Mouse (Mus musculus): ENCODE measurements at regions not wholly inside any gene's neighbourhood (a gene's known extent, or its start where the extent isn't known, plus 50 kb on each side); places are given as distances from the start of the nearest gene placed in this dataset.
A peak's percentile ranks its signal among the peaks of the same experiment; 100 is the strongest.

DNA sequence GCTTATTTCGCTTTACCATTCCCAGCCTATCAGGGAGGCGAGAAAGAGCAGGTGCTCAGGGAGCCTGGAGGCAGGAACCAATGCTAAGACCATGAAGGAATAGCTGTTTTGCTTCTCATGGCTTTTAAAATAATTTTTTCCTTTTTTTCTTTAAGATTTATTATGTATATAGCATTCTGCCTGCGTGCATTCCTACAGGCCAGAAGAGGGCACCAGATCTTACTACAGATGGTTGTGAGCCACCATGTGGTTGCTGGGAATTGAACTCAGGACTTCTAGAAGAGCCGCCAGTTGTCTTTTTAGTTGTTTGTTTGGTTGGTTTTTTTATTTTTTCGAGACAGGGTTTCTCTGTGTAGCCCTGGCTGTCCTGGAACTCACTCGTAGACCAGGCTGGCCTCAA is 113.6 kb upstream of the Armc2 start:
- no peak for DNase-seq (ENCODE audit: low read depth)

DNA sequence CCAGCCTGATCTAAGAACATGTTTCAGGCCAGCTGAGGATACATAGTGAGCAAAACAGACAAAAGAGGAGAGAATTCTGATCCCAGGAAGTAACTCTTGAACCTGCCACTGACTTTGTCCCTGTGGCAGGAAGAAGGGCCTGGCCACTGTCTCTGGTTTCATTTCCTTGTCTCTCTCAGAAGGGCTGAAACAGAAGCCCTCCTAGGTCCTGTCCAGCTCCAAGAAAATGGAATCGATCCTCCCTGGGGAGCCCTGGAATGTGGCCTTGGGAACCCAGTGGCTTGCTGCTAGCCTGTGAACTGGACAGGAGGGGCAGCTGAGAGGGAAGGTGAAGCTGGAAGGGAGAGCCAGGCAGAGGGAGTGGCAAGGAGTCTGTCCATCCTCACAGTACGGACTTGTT is 113.1 kb upstream of the Armc2 start:
- no peak for DNase-seq (ENCODE audit: low read depth)

DNA sequence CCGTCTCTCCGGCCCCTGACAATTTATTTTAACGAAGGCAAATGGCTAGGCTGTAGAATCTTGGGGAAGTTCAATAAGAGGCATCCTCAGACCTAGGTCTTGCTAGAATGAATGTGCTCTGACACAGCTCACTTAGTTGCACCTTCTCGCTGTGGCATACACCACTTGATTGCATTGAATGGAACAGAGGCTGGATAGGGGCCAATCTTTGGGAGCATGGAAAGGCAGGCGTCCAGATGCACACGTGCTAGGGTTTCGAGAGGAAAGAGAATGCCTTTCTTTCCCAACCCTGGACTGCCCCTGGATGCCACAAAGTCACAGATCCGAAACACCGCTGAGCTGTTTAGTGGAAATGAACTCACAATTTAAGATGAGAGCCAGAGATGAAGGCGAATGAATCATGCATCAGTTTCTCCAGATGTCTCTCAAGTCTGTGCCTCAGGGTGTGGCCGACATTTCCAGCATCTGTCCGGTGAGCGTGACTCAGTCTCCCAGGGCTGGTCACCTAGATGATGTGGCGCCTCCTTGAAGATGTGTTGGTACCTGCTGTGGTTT is 109.7 kb upstream of the Armc2 start:
- peak; percentile 27 for DNase-seq (ENCODE audit: low read depth)

DNA sequence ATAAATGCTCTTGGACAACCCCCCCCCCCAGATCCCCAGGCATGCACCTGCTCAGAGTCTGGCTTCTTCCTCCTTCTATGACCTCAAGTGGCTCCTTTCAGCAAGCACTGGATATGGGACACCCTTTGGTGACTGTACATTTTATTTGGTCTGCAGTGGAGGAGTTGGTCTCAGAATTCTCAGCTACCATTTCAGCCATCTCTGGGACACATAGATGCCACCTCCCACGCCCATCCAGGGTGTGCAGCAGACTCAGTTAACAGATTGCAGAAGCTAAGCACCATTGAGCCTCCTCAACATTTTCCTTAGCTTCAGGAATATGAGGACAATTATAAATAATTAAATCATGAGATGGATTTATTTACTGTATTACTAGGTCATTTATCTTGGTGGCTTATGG is 108.6 kb upstream of the Armc2 start:
- DNase-seq (ENCODE audit: low read depth) = no peak

DNA sequence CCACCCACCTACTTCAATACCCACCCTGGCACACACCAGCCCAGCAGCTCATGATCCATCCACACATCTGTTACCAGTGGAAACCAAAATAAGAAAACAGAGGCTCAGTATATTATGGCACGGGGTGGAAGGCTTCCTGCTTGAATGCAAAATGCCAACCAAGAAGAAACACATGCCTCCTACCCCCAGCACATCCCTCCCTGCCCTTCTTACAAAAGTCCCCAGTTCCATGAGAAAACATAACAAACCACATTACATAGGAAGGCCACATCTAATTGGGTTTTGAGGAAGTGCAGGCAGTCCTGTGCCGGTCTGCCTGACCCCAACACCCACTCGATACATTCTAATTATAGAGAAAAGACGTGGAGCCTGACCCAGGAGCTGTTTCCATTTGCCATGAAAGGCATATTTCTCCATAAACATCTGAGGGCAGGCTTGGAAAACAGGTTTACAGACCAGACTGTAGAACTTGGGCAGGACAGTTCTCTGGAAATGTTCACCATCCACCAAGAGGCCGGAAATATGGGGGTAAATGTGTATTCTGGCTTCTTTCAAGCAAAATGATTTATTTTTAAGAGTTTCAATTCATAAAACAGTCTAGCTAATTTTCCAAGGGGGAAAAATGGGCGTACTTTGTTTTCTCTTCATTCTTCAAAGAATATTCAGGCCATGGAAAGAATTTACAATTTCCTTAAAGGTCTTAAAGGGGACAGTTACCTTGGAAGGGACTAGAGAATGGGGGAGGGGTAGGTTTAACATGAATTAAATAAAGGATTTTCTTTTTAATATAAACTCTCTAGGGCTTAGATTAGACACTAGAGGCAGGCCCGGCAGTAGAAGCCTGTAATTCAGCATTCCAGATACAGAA is 104.8 kb upstream of the Armc2 start:
- no peak for DNase-seq (ENCODE audit: low read depth)

DNA sequence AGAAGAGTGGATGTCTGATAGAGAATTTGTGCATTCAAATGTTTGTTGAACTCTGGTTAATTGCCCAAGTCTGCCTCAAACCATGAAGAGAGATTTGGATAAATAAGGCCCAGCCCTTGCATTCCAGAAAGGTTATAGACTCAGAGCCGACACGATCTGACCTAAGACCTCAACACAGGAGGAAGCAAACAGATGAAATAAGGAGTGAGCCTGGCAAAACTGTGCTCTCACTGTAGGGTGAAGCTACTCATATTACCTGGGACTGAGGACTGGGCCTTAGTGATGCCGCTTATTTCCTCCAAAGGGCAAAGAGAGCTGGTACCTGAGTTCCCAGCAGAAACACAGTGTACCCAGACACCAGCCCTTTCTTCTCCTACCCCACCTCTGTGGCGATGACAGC is 103.7 kb upstream of the Armc2 start:
- no peak for DNase-seq (ENCODE audit: low read depth)

DNA sequence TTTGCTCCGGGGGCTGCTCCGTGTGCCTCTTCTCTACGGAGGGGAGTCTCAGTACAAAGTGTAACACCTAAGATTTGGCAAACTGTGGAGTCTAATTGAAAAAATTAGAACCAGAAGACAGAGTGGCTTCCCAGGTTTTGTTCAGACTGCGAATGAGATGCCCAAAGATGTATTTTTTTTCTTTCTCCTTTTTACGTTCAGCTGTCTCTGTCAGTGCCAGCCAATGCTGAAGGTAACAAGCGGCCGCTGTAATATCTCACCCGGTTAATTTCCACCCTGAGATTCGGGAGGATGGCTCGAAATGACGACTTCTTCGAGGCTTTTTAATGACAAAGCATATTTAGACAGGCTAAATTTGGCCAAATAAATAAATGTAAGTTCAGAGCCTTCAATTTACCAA is 101.1 kb upstream of the Armc2 start:
- no peak for DNase-seq (ENCODE audit: low read depth)

DNA sequence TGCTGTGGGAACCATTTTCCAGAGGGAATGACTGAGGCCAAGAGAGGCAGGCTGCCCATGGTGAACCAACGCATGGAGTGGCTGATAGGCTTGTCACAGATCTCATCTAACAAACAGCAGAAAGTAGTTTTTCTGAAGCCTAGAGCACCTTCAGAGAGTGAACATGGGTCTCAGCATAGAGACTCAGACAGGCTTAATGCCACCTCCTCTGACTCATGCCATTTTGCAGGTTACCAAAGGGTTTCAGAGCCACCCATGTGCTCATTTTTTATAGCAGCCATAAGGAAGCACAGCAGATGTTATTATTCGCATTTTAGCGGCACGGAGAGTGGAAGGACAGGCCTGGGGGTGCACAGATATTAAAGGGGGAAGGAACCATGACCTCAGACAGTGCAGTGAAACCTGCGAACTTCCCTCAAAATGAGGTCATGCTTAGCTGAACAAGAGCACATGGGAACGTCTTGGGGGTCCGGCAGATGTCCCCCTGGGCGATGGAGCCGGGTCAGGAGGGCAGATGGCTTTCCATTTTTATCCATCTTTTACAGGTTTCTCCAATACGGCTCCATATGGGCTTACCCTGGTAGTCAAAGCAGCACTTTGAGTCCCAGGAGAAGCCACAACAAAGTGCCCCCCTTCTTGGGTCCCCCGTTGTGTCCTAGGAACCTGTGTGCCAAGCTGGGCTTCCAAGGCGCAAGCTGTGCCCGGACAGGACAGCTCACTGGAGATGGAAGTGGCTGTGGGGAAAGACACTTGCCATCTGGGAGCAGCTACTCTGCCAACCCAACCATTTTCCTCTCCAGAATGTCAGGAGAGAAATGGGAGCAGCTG is 100.3 kb upstream of the Armc2 start:
- DNase-seq (ENCODE audit: low read depth) = no peak

DNA sequence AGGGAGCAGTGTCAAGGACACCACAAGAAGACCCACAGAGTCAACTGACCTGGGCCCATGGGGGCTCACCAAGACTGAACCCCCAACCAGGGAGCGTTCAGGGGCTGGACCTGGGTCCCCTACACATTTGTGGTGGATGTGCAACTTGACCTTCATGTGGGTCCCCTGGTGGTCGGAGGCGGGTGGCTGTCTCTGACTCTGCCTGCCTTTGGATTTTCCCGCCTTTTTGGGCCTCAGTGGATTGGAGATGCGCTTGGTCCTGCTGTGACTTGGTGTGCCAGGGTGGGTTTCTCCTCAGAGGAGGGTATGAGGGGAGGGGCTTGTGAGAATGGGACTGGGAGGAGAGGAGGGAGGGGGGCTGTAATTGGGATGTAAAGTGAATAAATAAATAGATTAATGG is 99.3 kb upstream of the Armc2 start:
- DNase-seq (ENCODE audit: low read depth) = no peak

DNA sequence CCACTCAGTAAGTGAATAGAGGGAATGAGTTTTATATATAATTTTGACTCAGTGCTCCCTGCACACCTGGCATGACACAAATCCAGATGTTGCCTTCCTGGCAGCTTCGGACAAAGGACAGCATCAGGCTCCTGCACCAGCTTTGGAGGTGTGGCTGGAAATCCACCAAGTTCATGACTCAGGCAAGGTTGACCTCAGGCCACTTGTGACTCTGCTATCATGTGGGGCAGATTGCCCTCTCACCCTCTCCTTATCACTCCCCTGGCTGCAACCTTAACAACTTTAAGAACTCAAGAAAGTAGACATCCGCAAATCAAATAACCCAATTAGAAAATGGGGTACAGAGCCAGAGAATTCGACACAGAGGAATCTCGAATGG is 97.7 kb upstream of the Armc2 start:
- DNase-seq (ENCODE audit: low read depth) = no peak

DNA sequence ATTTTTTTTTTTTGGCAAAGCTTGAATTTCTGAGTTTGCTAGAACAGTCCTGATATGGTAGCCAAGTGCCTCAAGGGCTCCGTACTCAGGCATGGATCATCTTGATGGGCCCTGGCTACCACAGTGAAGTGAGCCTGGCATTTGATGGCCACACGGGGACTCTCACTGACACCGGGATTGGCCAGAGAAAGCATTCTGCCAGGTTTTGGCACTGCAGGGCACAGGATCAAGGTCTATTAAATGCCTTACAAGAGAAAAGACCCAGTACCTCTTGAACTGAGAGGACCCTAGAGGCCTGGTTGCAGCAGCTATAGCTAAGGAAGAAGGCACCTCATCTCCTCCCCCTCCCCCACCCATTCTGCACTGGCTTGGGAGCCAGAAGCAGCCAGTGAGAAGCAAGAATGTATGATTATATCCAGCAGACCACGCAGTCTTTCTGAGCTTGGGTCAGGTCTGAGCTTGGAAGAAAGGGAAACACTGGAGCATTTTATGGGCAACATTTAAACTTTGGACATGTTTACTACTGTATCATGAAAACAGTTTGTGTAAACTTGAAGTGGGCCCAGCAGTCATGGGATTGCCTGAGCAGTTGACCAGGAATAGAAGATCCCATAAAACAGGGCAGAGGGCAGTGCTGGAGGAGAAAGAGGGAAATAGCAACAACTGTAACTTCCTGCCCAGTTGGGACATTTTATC is 97.1 kb upstream of the Armc2 start:
- no peak for DNase-seq (ENCODE audit: low read depth)

DNA sequence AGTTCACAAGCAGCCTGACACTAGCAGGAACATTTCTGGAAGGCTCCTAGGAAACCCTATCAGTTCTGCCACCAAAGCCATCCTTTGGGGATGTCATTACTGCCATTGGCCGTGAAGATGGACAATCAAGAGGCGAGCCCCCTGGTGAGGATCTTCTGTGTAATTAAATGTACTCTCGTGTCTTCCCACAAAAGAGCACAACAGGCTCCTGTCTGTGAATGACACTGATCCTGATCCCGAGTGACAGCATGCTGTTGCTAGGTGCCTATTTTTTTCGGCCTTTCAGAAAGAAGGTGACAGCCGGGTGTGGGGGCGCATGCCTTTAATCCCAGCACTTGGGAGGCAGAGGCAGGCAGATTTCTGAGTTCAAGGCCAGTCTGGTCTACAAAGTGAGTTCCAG is 92.5 kb upstream of the Armc2 start:
- DNase-seq (ENCODE audit: low read depth) = no peak

DNA sequence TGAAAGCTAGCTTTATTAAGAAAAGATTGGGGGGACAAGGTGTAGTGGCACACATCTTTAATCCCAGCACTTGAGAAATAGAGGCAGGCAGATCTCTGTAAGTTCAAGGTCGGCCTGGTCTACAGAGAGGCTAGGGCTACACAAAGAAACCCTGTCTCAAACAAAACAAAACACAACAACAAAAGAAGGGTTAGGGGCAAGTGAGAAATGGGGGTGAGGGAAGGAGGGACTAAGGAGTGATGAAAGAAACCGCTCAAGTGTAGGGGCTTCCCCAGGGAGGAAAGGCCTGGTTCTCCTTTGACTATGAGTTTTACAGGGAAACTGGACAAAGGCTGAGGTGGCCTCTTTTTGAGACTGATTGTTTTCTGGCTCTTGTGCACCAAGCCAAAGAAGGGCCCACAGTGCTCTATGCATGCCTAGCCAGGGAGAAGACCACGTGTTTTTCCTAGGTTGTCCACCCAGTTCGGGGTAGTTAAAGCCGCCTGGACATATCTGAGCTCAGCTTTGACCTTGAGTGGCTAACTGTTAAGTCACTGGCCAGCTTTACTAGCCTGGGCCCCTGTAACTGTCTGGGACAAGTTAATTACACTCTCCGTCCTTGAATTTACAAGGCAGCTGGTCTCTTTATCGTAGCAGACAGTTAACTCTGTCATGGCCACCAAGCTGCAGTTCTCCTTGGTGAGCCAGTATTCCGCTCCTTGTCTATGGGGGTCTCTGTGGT is 90.2 kb upstream of the Armc2 start:
- DNase-seq (ENCODE audit: low read depth) = no peak

DNA sequence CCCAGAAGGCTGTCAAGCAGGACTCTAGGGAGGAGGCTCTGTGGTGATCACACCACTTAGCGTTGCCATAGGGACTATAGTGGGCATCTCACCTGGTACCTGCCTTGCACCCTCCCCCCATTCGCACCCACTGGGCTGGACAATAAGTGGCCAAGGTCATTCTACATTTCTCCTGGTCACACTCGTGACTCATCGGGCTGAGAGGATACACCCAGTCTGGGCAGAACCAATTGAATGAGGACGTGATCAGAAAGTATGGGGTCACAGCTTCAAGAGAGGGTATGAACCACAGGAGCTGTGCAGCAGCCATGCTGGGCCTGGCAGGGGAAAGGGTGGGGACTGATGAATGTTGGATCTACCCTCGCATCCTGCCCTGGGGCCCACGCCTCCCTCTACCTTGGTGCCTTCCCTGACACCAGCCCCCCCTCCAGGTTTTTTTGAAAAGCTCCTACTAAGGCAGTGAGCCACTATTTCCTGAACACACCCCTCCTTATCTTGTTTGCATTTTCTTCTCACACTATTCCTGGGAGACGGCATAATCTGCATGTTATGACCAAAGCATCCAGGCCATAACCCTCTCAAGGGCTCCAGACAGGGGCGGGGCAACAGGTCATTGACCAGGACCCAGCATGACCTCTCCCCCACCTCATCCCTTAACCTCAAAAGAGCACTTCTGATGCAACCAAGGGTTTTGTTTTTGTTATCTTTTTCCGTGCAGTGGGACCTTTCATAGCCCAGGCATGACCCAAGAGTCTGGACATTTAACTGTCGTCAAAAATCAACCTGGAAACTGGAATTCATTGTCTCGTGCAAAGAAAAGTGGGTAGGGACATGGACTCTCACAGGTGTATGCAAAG is 89.4 kb upstream of the Armc2 start:
- DNase-seq (ENCODE audit: low read depth) = no peak

DNA sequence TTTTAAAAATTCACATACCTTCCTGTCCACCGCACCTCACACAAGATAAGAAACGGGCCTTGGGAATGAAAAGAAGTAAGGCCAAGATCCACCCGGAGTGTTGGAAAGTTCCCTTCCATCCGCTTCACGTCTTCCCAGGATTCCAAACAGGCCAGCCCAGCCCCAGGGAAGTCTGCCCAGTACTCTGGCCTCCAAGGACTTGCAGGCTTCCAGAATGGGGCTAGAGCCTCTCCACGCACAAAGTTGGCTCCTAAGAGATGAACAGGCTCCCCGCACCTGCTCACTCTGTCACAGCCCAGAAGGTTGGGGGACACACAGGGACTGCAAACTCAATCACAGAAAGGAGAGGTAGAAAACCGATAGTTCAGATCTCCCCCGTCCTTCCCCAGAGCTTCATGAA is 88.4 kb upstream of the Armc2 start:
- DNase-seq (ENCODE audit: low read depth) = no peak

DNA sequence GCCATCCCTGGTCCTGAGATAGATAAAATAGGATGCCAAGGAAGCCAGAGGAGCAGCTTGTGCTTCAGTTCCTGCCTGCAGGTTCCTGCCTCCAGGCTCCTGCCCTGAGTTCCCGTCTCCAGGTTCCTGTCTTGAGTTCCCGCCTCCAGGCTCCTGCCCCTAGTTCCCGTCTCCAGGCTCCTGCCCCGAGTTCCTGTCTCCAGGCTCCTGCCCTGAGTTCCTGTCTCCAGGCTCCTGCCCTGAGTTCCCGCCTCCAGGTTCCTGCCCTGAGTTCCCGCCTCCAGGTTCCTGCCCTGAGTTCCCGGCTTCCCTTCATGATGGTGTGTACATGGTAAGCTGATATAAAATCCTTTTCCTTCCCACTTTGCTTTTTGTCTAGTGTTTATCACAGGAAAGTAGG is 86.8 kb upstream of the Armc2 start:
- DNase-seq (ENCODE audit: low read depth) = no peak

DNA sequence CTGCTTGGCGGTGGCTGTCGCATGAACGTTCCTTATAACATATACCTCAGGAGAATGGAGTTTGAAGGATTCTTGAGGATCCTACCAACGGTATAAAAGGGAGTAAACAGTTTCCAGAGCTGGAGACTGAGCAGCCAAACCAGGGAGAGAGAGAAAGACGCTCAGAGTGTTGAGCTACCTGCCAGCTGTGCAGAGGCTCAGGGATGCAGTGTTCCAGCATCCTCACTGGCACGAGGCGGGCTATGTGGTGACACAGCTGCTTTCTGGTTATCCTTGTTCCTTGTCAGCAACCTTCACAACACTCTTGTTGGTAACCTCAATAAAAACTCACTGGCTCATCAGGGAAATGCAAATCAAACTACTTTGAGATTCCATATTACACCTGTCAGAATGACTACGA is 84.1 kb upstream of the Armc2 start:
- no peak for DNase-seq (ENCODE audit: low read depth)

DNA sequence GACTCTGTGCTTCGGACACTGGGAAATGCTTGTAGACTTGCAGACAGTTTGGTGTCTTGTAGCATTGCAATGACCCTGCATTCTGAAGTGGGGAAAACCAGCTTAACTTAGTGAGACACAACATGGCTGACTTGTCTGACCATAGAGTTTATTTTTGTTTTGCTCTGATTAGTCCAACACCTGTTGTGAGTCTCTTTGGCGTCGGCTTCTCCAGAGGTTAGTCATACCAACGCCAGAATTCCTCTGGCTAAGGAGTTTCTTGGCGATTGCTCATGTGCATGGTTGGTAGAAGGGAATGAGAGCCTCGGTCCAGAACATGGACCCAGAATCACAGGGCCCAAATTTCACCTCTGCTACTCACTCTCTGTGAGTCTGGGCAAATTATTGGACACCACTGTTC is 82.9 kb upstream of the Armc2 start:
- DNase-seq (ENCODE audit: low read depth) = peak; percentile 53

DNA sequence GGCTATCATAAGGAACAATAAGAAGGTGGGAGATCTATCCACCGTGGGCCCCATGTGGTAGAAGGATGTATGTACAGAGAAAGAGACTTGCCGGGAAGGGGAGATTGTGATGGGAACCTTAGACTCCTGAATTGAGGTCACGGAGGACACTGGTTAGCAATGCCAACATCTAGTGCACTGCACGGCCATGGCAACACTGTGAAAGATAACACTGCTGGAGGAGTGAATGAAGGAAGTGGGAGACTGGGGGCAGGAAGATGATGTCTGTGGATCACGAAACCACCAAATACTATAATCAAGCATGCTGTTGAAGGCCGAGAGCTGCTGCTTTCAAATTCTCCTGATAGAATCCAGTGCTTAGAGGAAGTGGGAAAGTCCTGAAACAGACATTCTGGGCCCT is 78.7 kb upstream of the Armc2 start:
- DNase-seq (ENCODE audit: low read depth) = no peak

DNA sequence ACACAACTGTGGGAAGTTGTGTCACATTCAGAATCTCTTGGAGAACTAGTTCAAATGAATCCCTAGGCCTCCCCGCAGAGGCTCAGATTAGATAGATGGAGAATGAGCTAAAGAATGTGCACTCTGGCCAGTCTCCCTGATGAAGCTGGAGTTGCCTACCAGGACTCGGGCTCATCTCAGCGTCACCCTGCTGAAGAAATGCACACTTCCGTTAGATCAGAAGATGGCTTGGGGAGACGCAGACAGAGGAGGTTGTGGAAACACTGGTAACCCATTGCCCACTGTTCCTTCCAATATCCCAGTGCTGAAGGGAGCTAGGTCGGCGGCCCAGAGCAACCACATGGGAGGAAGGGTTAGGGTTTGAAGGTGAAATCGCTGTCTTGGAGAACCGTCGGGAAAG is 77.7 kb upstream of the Armc2 start:
- DNase-seq (ENCODE audit: low read depth) = no peak
